Mouse (Mus musculus): ENCODE measurements around the gene Loxl3. TPM values are rescaled to one million over a fixed set of nuclear protein-coding genes. Genes with fewer than 3 reads are reported as not detected.
A peak's percentile ranks its signal among the peaks of the same experiment; 100 is the strongest.

Gene Loxl3
- polyA plus RNA-seq (2016; fragmentation: Nextera tagmentation; extraction: Ambion mirVana), result 10.5 and 10.7 TPM in 2 replicates

- H3K27me3 ChIP-seq (ENCODE audit: insufficient read depth, poor library complexity, severe bottlenecking), result peaks cover 82% of the 10 kb centered on the region
- WGBS, result under 1% methylated on average over 51 of the region's 51 CpGs
- peaks cover 55% of the 10 kb centered on the region for H3K4me1 ChIP-seq (replicated peaks)
- H3K27ac ChIP-seq, result peak within 1 kb of the TSS; percentile 84
- H3K4me3 ChIP-seq, result peak within 1 kb of the TSS; percentile 69
- peak; percentile 79 for DNase-seq (ENCODE audit: low spot score)
- no peaks in the 10 kb centered on the region for H3K9me3 ChIP-seq
- H3K36me3 ChIP-seq, result no peaks in the 10 kb centered on the region
These were observed at the start of gene Loxl3, which contains the start of gene Dok1 for GRCm38 (mm10) chr6:83033249-83034185. Loxl3 (plus strand) TSS chr6:83034173. Dok1 (minus strand) TSS chr6:83033471.

GRCm38 (mm10) chr6:82987411-82987971 is 46.5 kb upstream of the Loxl3 start:
- H3K27me3 ChIP-seq (ENCODE audit: insufficient read depth, poor library complexity, severe bottlenecking), result no peaks in the 10 kb centered on the region
- H3K4me1 ChIP-seq (replicated peaks), result no peaks in the 10 kb centered on the region
- no peak overlapping the region for H3K27ac ChIP-seq
- 57% methylated on average over 9 of the region's 9 CpGs for WGBS
- H3K4me3 ChIP-seq, result no peak overlapping the region
- H3K36me3 ChIP-seq, result no peaks in the 10 kb centered on the region
- no peaks in the 10 kb centered on the region for H3K9me3 ChIP-seq
- DNase-seq (ENCODE audit: low spot score), result no peak

DNA sequence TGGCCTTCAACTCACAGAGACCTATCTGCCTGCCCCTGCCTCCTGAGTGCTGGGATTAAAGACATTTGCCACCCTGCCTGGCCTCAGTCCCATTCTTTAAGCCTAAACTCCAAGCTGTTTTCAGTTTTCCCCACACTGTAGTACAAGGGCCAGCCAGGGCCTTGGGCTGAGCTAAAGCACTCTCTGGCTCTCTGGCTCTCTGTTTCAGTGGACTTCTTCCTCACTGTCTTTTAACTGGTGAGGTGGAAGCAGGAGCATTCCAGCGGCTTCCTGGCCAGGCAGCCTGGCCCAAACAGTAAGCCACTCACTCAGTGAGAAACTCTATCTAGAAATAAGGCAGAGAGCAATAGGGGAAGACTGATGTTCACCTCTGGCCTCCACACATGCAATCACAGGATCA is 40.3 kb upstream of the Loxl3 start:
- H3K4me1 ChIP-seq (replicated peaks), result peaks cover 8% of the 10 kb centered on the region; the same call in 1 of the 2 replicates
- H3K27me3 ChIP-seq (ENCODE audit: insufficient read depth, poor library complexity, severe bottlenecking), result peaks cover 24% of the 10 kb centered on the region
- DNase-seq (ENCODE audit: low spot score), result no peak
- H3K27ac ChIP-seq, result no peak overlapping the region
- H3K9me3 ChIP-seq, result no peaks in the 10 kb centered on the region
- H3K36me3 ChIP-seq, result no peaks in the 10 kb centered on the region
- WGBS, result 37% methylated on average over 1 of the region's 1 CpGs
- no peak overlapping the region for H3K4me3 ChIP-seq

DNA sequence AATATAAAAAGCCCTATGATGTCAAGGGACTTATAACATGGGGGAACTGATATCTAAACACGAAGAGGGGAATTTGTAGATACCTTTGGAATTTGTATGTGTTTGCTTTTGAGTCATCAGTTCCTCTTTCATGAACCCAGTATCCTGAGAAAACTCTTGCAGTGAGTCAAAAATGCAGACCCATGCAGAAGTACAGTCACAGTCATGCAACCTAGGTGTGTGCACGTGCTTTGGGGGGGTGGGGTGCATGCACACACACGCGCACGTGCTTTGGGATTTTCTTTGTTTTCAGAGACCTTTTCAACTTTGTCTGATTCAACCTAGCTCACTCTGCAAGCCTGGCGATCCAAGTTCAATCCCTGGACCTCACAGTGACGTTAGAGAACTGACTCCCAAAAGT is 39.6 kb upstream of the Loxl3 start:
- 81% methylated on average over 7 of the region's 7 CpGs for WGBS
- H3K4me1 ChIP-seq (replicated peaks), result peaks cover 8% of the 10 kb centered on the region; the same call in 1 of the 2 replicates

GRCm38 (mm10) chr6:82996740-82997315 is 37.1 kb upstream of the Loxl3 start:
- no peaks in the 10 kb centered on the region for H3K36me3 ChIP-seq
- H3K27me3 ChIP-seq (ENCODE audit: insufficient read depth, poor library complexity, severe bottlenecking), result peaks cover 24% of the 10 kb centered on the region
- 14% methylated on average over 11 of the region's 11 CpGs for WGBS
- peak overlapping the region; percentile 30 for H3K4me3 ChIP-seq
- no peaks in the 10 kb centered on the region for H3K9me3 ChIP-seq
- DNase-seq (ENCODE audit: low spot score), result peak; percentile 92
- H3K4me1 ChIP-seq (replicated peaks), result peaks cover 8% of the 10 kb centered on the region; the same call in 1 of the 2 replicates
- H3K27ac ChIP-seq, result no peak overlapping the region; the same call in 1 of the 2 replicates

More for the DNA sequence above, 39.6 kb upstream of the Loxl3 start:
- Histone ChIP-seq H3K4me3 (no peak overlapping the region), H3K27me3 (ENCODE audit: insufficient read depth, poor library complexity, severe bottlenecking) (peaks cover 24% of the 10 kb centered on the region), H3K27ac (no peak overlapping the region), H3K9me3 (no peaks in the 10 kb centered on the region), H3K36me3 (no peaks in the 10 kb centered on the region)
- DNase-seq (ENCODE audit: low spot score), result no peak

DNA sequence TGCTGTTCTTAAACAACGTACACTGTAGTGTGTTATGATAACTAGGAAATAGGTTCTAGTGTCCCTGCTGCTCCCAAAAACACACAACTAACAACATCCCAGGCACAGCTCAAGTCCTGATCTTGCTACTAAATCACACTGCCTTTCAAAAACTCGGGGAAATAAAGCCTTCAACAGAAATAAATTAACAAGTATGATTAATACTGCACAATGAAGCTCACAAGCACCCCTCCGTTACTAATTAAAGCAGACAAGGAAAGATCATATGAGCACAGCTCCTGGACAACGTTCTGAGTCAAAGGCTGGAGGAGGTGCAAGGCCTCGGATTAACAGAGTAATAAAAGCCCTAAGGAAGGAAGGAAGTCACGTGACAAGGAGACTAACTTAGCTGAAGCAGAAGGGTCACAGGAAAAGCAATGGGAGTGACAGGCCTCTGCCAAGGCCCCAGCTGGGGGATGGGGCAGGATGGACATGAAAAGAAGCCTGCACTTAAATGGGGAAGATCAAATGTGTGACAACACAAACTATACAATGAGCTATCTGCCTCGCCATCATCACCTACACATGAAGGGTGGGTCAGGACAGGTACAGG is 36.4 kb upstream of the Loxl3 start:
- H3K36me3 ChIP-seq, result no peaks in the 10 kb centered on the region
- peaks cover 24% of the 10 kb centered on the region for H3K27me3 ChIP-seq (ENCODE audit: insufficient read depth, poor library complexity, severe bottlenecking)
- DNase-seq (ENCODE audit: low spot score), result no peak
- H3K9me3 ChIP-seq, result no peaks in the 10 kb centered on the region
- peaks cover 8% of the 10 kb centered on the region; the same call in 1 of the 2 replicates for H3K4me1 ChIP-seq (replicated peaks)
- 73% methylated on average over 7 of the region's 7 CpGs for WGBS
- no peak overlapping the region for H3K27ac ChIP-seq
- H3K4me3 ChIP-seq, result no peak overlapping the region

GRCm38 (mm10) chr6:82998326-82998725 is 35.6 kb upstream of the Loxl3 start:
- no peaks in the 10 kb centered on the region for H3K36me3 ChIP-seq
- H3K27ac ChIP-seq, result no peak overlapping the region
- H3K4me3 ChIP-seq, result no peak overlapping the region
- DNase-seq (ENCODE audit: low spot score), result no peak
- peaks cover 8% of the 10 kb centered on the region; the same call in 1 of the 2 replicates for H3K4me1 ChIP-seq (replicated peaks)
- H3K9me3 ChIP-seq, result no peaks in the 10 kb centered on the region
- H3K27me3 ChIP-seq (ENCODE audit: insufficient read depth, poor library complexity, severe bottlenecking), result peaks cover 24% of the 10 kb centered on the region
- 67% methylated on average over 4 of the region's 4 CpGs for WGBS

DNA sequence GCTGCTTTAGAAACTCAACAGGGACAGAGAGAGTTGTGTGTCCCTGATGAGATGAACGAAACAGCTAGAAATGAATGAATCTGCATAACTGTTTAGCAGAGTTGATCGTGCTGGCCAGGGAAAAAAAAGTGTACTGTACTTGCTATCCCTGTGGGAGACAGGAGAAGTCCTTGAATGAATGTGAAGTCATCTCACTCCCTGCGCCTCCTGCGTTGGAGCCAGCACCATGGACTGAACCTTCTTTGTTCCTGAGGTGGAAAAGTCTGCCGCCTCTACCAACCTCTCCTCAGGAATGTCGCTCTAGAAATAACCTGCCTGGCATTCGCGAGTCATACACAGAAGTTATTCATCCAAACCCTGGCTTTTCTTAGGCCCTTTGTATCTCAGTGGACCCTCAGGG is 34.0 kb upstream of the Loxl3 start:
- DNase-seq (ENCODE audit: low spot score), result no peak
- Histone ChIP-seq H3K27ac (no peak overlapping the region), H3K27me3 (ENCODE audit: insufficient read depth, poor library complexity, severe bottlenecking) (peaks cover 22% of the 10 kb centered on the region), H3K9me3 (no peaks in the 10 kb centered on the region), H3K4me3 (no peak overlapping the region), H3K4me1 (replicated peaks) (peaks cover 11% of the 10 kb centered on the region), H3K36me3 (no peaks in the 10 kb centered on the region)
- WGBS, result 68% methylated on average over 8 of the region's 8 CpGs

- H3K27me3 ChIP-seq (ENCODE audit: insufficient read depth, poor library complexity, severe bottlenecking), result peaks cover 2% of the 10 kb centered on the region
- 91% methylated on average over 1 of the region's 1 CpGs for WGBS
- H3K9me3 ChIP-seq, result no peaks in the 10 kb centered on the region
- no peak overlapping the region for H3K4me3 ChIP-seq
- no peak overlapping the region for H3K27ac ChIP-seq
- DNase-seq (ENCODE audit: low spot score), result no peak
- no peaks in the 10 kb centered on the region for H3K36me3 ChIP-seq
- H3K4me1 ChIP-seq (replicated peaks), result peaks cover 5% of the 10 kb centered on the region
These were observed 30.9 kb upstream of the Loxl3 start for GRCm38 (mm10) chr6:83003082-83003481.

DNA sequence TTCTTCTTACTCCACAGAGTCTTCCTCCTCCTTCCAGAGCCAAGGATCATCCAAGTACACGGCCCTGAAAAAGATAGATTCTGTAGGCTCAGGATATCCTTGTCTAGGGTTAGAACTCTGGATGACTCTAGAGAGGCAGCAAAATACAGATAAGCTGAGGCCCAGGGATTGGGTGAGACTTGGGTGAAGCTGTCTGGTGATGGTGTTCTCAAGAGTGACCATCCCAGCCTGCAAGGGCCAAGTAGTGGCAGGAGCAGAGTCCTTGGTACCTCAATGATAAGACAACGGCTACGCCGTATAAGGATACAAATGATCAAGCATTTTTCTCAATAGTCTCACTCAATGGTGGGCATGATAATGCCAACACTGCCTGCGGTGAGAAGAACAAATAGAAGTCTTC is 30.1 kb upstream of the Loxl3 start:
- Histone ChIP-seq H3K4me1 (replicated peaks) (peaks cover 5% of the 10 kb centered on the region), H3K36me3 (no peaks in the 10 kb centered on the region), H3K9me3 (no peaks in the 10 kb centered on the region), H3K27ac (no peak overlapping the region), H3K4me3 (no peak overlapping the region), H3K27me3 (ENCODE audit: insufficient read depth, poor library complexity, severe bottlenecking) (no peaks in the 10 kb centered on the region)
- no peak for DNase-seq (ENCODE audit: low spot score)
- WGBS, result 87% methylated on average over 5 of the region's 5 CpGs

GRCm38 (mm10) chr6:83004309-83004708 is 29.7 kb upstream of the Loxl3 start:
- Histone ChIP-seq H3K9me3 (no peaks in the 10 kb centered on the region), H3K36me3 (no peaks in the 10 kb centered on the region), H3K27me3 (ENCODE audit: insufficient read depth, poor library complexity, severe bottlenecking) (no peaks in the 10 kb centered on the region), H3K27ac (no peak overlapping the region), H3K4me1 (replicated peaks) (peaks cover 5% of the 10 kb centered on the region), H3K4me3 (no peak overlapping the region)
- 75% methylated on average over 2 of the region's 2 CpGs for WGBS
- no peak for DNase-seq (ENCODE audit: low spot score)

GRCm38 (mm10) chr6:83004872-83005271 is 29.1 kb upstream of the Loxl3 start:
- Histone ChIP-seq H3K36me3 (no peaks in the 10 kb centered on the region), H3K9me3 (no peaks in the 10 kb centered on the region), H3K4me1 (replicated peaks) (peaks cover 5% of the 10 kb centered on the region), H3K4me3 (no peak overlapping the region), H3K27me3 (ENCODE audit: insufficient read depth, poor library complexity, severe bottlenecking) (no peaks in the 10 kb centered on the region), H3K27ac (no peak overlapping the region)
- peak; percentile 20 for DNase-seq (ENCODE audit: low spot score)
- 60% methylated on average over 7 of the region's 7 CpGs for WGBS
